ENCODE assay signal across 8 mouse cellular contexts in genomic region chr1:43446089-43446533, GRCm38 (mm10). TPM values are rescaled to one million over a fixed set of nuclear protein-coding genes. Genes with fewer than 3 reads are reported as not detected.
DNase-seq lines count a peak whose midpoint lies in the region; ATAC-seq and TF ChIP-seq lines count a peak whose summit lies in the region.

No protein-coding gene starts in this region.

- peak overlapping the region; percentile 97 for H3K9ac ChIP-seq in hindbrain, embryonic 16.5 days (ENCODE audit: low read depth, low read length)
- H3K9ac ChIP-seq in limb, embryonic 14.5 days (ENCODE audit: low read depth, low read length, severe bottlenecking): peak overlapping the region; percentile 97
- H3K9ac ChIP-seq in midbrain, embryonic 13.5 days (replicated peaks): peak overlapping the region; percentile 97

- H3K4me3 ChIP-seq in erythroblast, embryonic 14.5 days (replicated peaks): peak overlapping the region; percentile 97
- peak overlapping the region; percentile 98 for H3K4me3 ChIP-seq in hindbrain, embryonic 16.5 days (ENCODE audit: low read length)
- peak overlapping the region; percentile 97 for H3K4me3 ChIP-seq in limb, embryonic 14.5 days (replicated peaks; ENCODE audit: low read length)
- peak overlapping the region; percentile 97 for H3K4me3 ChIP-seq in midbrain, embryonic 13.5 days (replicated peaks)

- peaks cover 4% of the 10 kb centered on the region for H3K36me3 ChIP-seq in erythroblast, embryonic 14.5 days (ENCODE audit: control insufficient read depth)
- H3K36me3 ChIP-seq in hindbrain, embryonic 16.5 days (ENCODE audit: control insufficient read depth, insufficient read depth, low read length): no peaks in the 10 kb centered on the region
- no peaks in the 10 kb centered on the region for H3K36me3 ChIP-seq in limb, embryonic 14.5 days (ENCODE audit: control insufficient read depth, insufficient read depth, low read length)
- H3K36me3 ChIP-seq in midbrain, embryonic 13.5 days: no peaks in the 10 kb centered on the region

- peak; percentile 65 for DNase-seq in cerebellum, adult 9-10 months
- peak; percentile 36 to 58 for DNase-seq in gastrocnemius, adult 8-10 months (ENCODE audit: low spot score in 2 of 2)
- DNase-seq in limb, embryonic 14.5 days (ENCODE audit: low spot score): peak; percentile 37
- DNase-seq in spleen, postnatal 14 days (ENCODE audit: low spot score in 2 of 2): peak; percentile 25 to 41

- H3K4me1 ChIP-seq in erythroblast, embryonic 14.5 days (ENCODE audit: control insufficient read depth): peaks cover 60% of the 10 kb centered on the region
- peaks cover 22% of the 10 kb centered on the region for H3K4me1 ChIP-seq in hindbrain, embryonic 16.5 days (ENCODE audit: control insufficient read depth, insufficient read depth, low read depth, low read length)
- peaks cover 18% of the 10 kb centered on the region for H3K4me1 ChIP-seq in limb, embryonic 14.5 days (ENCODE audit: control insufficient read depth, insufficient read depth, low read length)
- H3K4me1 ChIP-seq in midbrain, embryonic 13.5 days (replicated peaks): peaks cover 33% of the 10 kb centered on the region

- peak overlapping the region; percentile 73 for H3K4me2 ChIP-seq in hindbrain, embryonic 16.5 days (ENCODE audit: low read length)
- H3K4me2 ChIP-seq in limb, embryonic 14.5 days (replicated peaks; ENCODE audit: low read depth, low read length, severe bottlenecking): peak overlapping the region; percentile 91
- peak overlapping the region; percentile 79 for H3K4me2 ChIP-seq in midbrain, embryonic 13.5 days (replicated peaks)

- H3K27ac ChIP-seq in hindbrain, embryonic 16.5 days (ENCODE audit: low read depth, low read length): peak overlapping the region; percentile 90
- peak overlapping the region; percentile 95 for H3K27ac ChIP-seq in limb, embryonic 14.5 days (replicated peaks; ENCODE audit: low read depth, low read length)
- H3K27ac ChIP-seq in midbrain, embryonic 13.5 days: peak overlapping the region; percentile 92

- TF ChIP-seq POLR2A in limb, embryonic 14.5 days (IDR thresholded peaks at IDR 0.05; ENCODE audit: borderline replicate concordance, extremely low read depth, insufficient read depth, insufficient read length): no peak

- no peaks in the 10 kb centered on the region for H3K9me3 ChIP-seq in erythroblast, embryonic 14.5 days (ENCODE audit: control insufficient read depth, low read length)
- no peaks in the 10 kb centered on the region for H3K9me3 ChIP-seq in hindbrain, embryonic 16.5 days (ENCODE audit: control insufficient read depth, low read length)
- no peaks in the 10 kb centered on the region for H3K9me3 ChIP-seq in limb, embryonic 14.5 days (ENCODE audit: control insufficient read depth, low read length)
- H3K9me3 ChIP-seq in midbrain, embryonic 13.5 days: no peaks in the 10 kb centered on the region

- under 1% methylated on average over 27 of the region's 44 CpGs for WGBS in hindbrain, embryonic 16.5 days
- 0% methylated on average over 18 of the region's 44 CpGs for WGBS in limb, embryonic 14.5 days
- under 1% methylated on average over 24 of the region's 44 CpGs for WGBS in midbrain, embryonic 13.5 days

- no peak for ATAC-seq in erythroblast, adult 5-6 weeks (replicated peaks; ENCODE audit: low FRiP score, poor library complexity, severe bottlenecking)
- no peak for ATAC-seq in hindbrain, embryonic 16.5 days
- ATAC-seq in limb, embryonic 14.5 days (ENCODE audit: low FRiP score, low read depth): no peak; the same call in none of the 2 replicates
- ATAC-seq in midbrain, embryonic 13.5 days: peak; percentile 78

- no peaks in the 10 kb centered on the region; the same call in 1 of the 2 replicates for H3K27me3 ChIP-seq in erythroblast, embryonic 14.5 days (ENCODE audit: control insufficient read depth)
- H3K27me3 ChIP-seq in hindbrain, embryonic 16.5 days (replicated peaks; ENCODE audit: control insufficient read depth, insufficient read depth, low read length): no peaks in the 10 kb centered on the region
- no peaks in the 10 kb centered on the region for H3K27me3 ChIP-seq in limb, embryonic 14.5 days (ENCODE audit: control insufficient read depth, insufficient read depth, low read length)
- no peaks in the 10 kb centered on the region for H3K27me3 ChIP-seq in midbrain, embryonic 13.5 days

RNA-seq across cellular contexts. Expression of gene Nck2, which starts 1.7 kb away (rescaled TPM):
- 2.4 and 3.1 TPM in 2 replicates for polyA plus RNA-seq in erythroblast, embryonic 14.5 days (2012)
- total RNA-seq in erythroblast, adult 5-6 weeks (2015; ENCODE audit: low replicate concordance): 0.77 TPM in 1 of 2 replicates, not detected in the other
- total RNA-seq in erythroblast, adult 5-6 weeks (2017; ENCODE audit: low replicate concordance): 2.4 and 3.3 TPM in 2 replicates
- 10 to 100 TPM; 15.5 to 20.4 (median 19.0) TPM for total RNA-seq in gastrocnemius, adult 8-10 months (2022)
- polyA plus RNA-seq in hindbrain, embryonic 16.5 days (2015; fragmentation: Nextera tagmentation; extraction: Ambion mirVana): 28.0 and 32.3 TPM in 2 replicates
- polyA plus RNA-seq in limb, embryonic 14.5 days (2012; rRNA removed): 43.3 and 48.6 TPM in 2 replicates
- 38.8 and 44.8 TPM in 2 replicates for polyA plus RNA-seq in limb, embryonic 14.5 days (2014; fragmentation: Nextera tagmentation; extraction: Ambion mirVana)
- polyA plus RNA-seq in midbrain, embryonic 13.5 days (2015; fragmentation: Nextera tagmentation; extraction: Ambion mirVana): 31.8 and 35.4 TPM in 2 replicates
